Mouse (Mus musculus) heart, adult 2 months (tissue): ENCODE results near the gene Olfr1264. TPM values are rescaled to one million over a fixed set of nuclear protein-coding genes. Genes with fewer than 3 reads are reported as not detected.

Experiments
- DNase-seq, 2 experiments: peaks; one replicate each; pipeline ENCODE4 v3.0.0; 2021
- H3K27ac ChIP-seq: fragments of 200-600 bp; 2 replicates; pipeline ENCODE4 v1.8.1; 2022
- H3K27me3 ChIP-seq: fragments of 200-500 bp; 2 replicates; pipeline ENCODE4 v1.6.1; 2012; ENCODE audit warnings: mild to moderate bottlenecking, low read length, inconsistent platforms, mixed read lengths; ENCODE audit not compliant: control insufficient read depth, insufficient read depth
- H3K36me3 ChIP-seq: fragments of 200-500 bp; 2 replicates; pipeline ENCODE4 v1.6.1; 2012; ENCODE audit warnings: low read length, inconsistent platforms; ENCODE audit not compliant: control insufficient read depth, insufficient read depth
- H3K4me1 ChIP-seq: fragments of 200-500 bp; 2 replicates; pipeline ENCODE4 v1.6.1; 2011; ENCODE audit warnings: low read length; ENCODE audit not compliant: control insufficient read depth, insufficient read depth
- H3K4me3 ChIP-seq: fragments of 200-600 bp; 2 replicates; pipeline ENCODE4 v1.8.1; 2022
- H3K79me2 ChIP-seq: fragments of 200-500 bp; replicated peaks from 2 replicates; pipeline ENCODE4 v1.6.1; 2012; ENCODE audit warnings: mild to moderate bottlenecking, inconsistent platforms, low read length, moderate library complexity, mixed read lengths; ENCODE audit not compliant: control insufficient read depth, insufficient read depth
- H3K9ac ChIP-seq: fragments of 200-500 bp; 2 replicates; pipeline ENCODE4 v1.6.1; 2012; ENCODE audit warnings: low read depth, mild to moderate bottlenecking, control low read depth, inconsistent platforms, low read length, mixed read lengths
- CTCF ChIP-seq: fragments of 200-600 bp; IDR thresholded peaks from 2 replicates; pipeline ENCODE4 v1.8.1; 2022; ENCODE audit warnings: antibody characterized with exemption, mild to moderate bottlenecking, moderate library complexity
- EP300 ChIP-seq: fragments of 200-500 bp; IDR thresholded peaks from 2 replicates; pipeline ENCODE4 v1.6.1; 2011; ENCODE audit warnings: low read depth, low read length, control low read depth; ENCODE audit not compliant: insufficient read depth
- POLR2A ChIP-seq: fragments of 200-500 bp; IDR thresholded peaks from 2 replicates; pipeline ENCODE4 v1.6.1; 2011; ENCODE audit warnings: mild to moderate bottlenecking, low read depth, low read length, control low read depth; ENCODE audit not compliant: insufficient read depth
- WGBS: fragments of 180-500 bp; shearing (Covaris S2); methylation state at CpG from one replicate; pipeline ENCODE4 v1.1.7; 2018; 5-methylcytosine and 5-hydroxymethylcytosine counted together
- intact Hi-C: fragments of 180-260 bp; cut with DNase I; formaldehyde crosslinking; loops from one replicate; pipeline ENCODE4 v1.15.1; 2025
- polyA plus RNA-seq: library from polyadenylated mRNA; depleted of rRNA; stranded (reverse); fragments of >200 nt; gene quantifications from 2 replicates; pipeline ENCODE4 v1.2.3, GENCODE M21; 2012; rRNA removed
- total RNA-seq, 2 experiments: library from RNA; stranded (reverse); gene quantifications; 2 replicates each; pipeline ENCODE4 v1.2.3; 2021

Olfr1264 gene
- total and polyA plus RNA-seq, 3 experiments = not detected

DNA sequence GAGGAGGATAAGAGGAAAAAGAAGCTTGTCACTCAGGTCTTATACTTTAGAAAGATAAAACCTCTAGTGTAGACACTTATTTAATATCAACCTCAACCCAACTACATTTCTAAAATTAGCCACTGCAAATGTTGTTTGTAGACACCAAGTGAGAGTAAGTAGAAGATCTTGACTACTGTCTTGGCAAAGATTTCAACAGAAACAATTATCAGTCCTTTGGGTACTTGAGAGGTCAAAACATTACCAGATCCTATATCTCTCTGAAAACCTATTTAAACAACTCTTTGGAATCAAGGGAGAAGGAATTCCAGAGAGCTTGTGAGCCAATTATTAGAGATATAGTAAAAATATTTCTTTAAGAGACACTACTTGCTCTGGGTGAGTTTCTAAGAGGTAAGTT lies 34.5 kb downstream of the Olfr1264 start, which contains the start of gene Olfr1261:
TSS of gene Olfr1261 (plus strand) at position 301 of the 400 bp plus-strand sequence.
- Histone ChIP-seq H3K4me1 (no peaks in the 10 kb centered on the region), H3K27ac (no peak within 1 kb of the TSS), H3K36me3 (no peaks in the 10 kb centered on the region), H3K4me3 (no peak within 1 kb of the TSS), H3K79me2 (no peaks in the 10 kb centered on the region), H3K27me3 (no peaks in the 10 kb centered on the region), H3K9ac (no peak within 1 kb of the TSS)
- intact Hi-C loops = no loop called here
- TF ChIP-seq POLR2A (no peak), EP300 (no peak), CTCF (no peak)
- DNase-seq = no peak

DNA sequence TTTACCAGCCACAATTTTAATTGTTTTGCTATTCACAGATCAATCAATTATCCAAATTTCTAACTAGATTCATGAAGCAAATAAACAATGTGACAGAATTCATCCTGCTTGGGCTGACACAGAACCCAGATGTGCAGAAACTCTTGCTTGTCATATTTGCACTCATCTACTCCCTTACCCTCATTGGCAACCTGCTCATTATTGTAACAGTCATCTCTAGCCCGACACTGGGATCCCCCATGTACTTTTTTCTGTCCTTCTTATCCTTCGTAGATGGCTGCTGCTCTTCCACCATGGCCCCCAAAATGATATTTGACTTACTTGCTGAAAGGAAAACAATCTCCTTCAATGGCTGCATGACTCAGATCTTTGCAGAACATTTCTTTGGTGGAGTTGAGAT lies 47.7 kb downstream of the Olfr1264 start:
- no peak for DNase-seq
- no peaks in the 10 kb centered on the region for H3K4me1 ChIP-seq
- no peak overlapping the region for H3K9ac ChIP-seq
- intact Hi-C loops = no loop called here
- WGBS = 70% methylated on average over 2 of the region's 2 CpGs
- H3K27ac ChIP-seq = no peak overlapping the region
- H3K4me3 ChIP-seq = no peak overlapping the region
- H3K36me3 ChIP-seq = no peaks in the 10 kb centered on the region
- TF ChIP-seq EP300 (no peak), POLR2A (no peak), CTCF (no peak)
- no peaks in the 10 kb centered on the region for H3K79me2 ChIP-seq
- H3K27me3 ChIP-seq = no peaks in the 10 kb centered on the region

- H3K4me3 ChIP-seq = no peak within 1 kb of the TSS
- no peak for TF ChIP-seq EP300
- H3K27me3 ChIP-seq = no peaks in the 10 kb centered on the region
- intact Hi-C loops = no loop called here
- no peaks in the 10 kb centered on the region for H3K4me1 ChIP-seq
- WGBS = 50% methylated on average over 2 of the region's 2 CpGs
- H3K9ac ChIP-seq = no peak within 1 kb of the TSS
- no peak within 1 kb of the TSS for H3K27ac ChIP-seq
- no peaks in the 10 kb centered on the region for H3K79me2 ChIP-seq
- DNase-seq = no peak
- no peaks in the 10 kb centered on the region for H3K36me3 ChIP-seq
These were observed 51.2 kb downstream of the Olfr1264 start, which contains the start of gene Olfr1260 for GRCm38 (mm10) chr2:89974184-89974583. Gene Olfr1260 (plus strand): TSS chr2:89974340.

Other genes starting within 250 kb of the Olfr1264 start
- not detected for gene Olfr1254, start 232.0 kb downstream of the Olfr1264 start, total RNA-seq
- gene Olfr1254, start 232.0 kb downstream of the Olfr1264 start, polyA plus RNA-seq = not detected in 2 replicates
- gene Olfr1255, start 213.5 kb downstream of the Olfr1264 start, total RNA-seq = not detected
- gene Olfr1255, start 213.5 kb downstream of the Olfr1264 start, polyA plus RNA-seq = not detected in 2 replicates
- not detected for gene Olfr1256, start 184.0 kb downstream of the Olfr1264 start, total RNA-seq
- gene Olfr1256, start 184.0 kb downstream of the Olfr1264 start, polyA plus RNA-seq = not detected in 2 replicates
- not detected for gene Olfr48, start 177.4 kb downstream of the Olfr1264 start, total RNA-seq
- gene Olfr48, start 177.4 kb downstream of the Olfr1264 start, polyA plus RNA-seq = not detected in 2 replicates
- not detected for gene Olfr1257, start 147.1 kb downstream of the Olfr1264 start, total RNA-seq
- gene Olfr1257, start 147.1 kb downstream of the Olfr1264 start, polyA plus RNA-seq = not detected in 2 replicates
- not detected for gene Olfr1258, start 98.3 kb downstream of the Olfr1264 start, total RNA-seq
- not detected in 2 replicates for gene Olfr1258, start 98.3 kb downstream of the Olfr1264 start, polyA plus RNA-seq
- not detected for gene Olfr1259, start 76.9 kb downstream of the Olfr1264 start, total RNA-seq
- not detected in 2 replicates for gene Olfr1259, start 76.9 kb downstream of the Olfr1264 start, polyA plus RNA-seq
- not detected for gene Olfr1260, start 51.2 kb downstream of the Olfr1264 start, total RNA-seq
- not detected in 2 replicates for gene Olfr1260, start 51.2 kb downstream of the Olfr1264 start, polyA plus RNA-seq
- not detected for gene Olfr1261, start 34.4 kb downstream of the Olfr1264 start, total RNA-seq
- not detected in 2 replicates for gene Olfr1261, start 34.4 kb downstream of the Olfr1264 start, polyA plus RNA-seq
- not detected for gene Olfr1262, start 25.4 kb downstream of the Olfr1264 start, total RNA-seq
- gene Olfr1262, start 25.4 kb downstream of the Olfr1264 start, polyA plus RNA-seq = not detected in 2 replicates
- gene Olfr1263, start 13.4 kb downstream of the Olfr1264 start, total RNA-seq = not detected
- not detected in 2 replicates for gene Olfr1263, start 13.4 kb downstream of the Olfr1264 start, polyA plus RNA-seq
- not detected for gene Olfr1265, start 9.8 kb upstream of the Olfr1264 start, total RNA-seq
- not detected in 2 replicates for gene Olfr1265, start 9.8 kb upstream of the Olfr1264 start, polyA plus RNA-seq
- gene Olfr140, start 38.0 kb upstream of the Olfr1264 start, total RNA-seq = not detected
- not detected in 2 replicates for gene Olfr140, start 38.0 kb upstream of the Olfr1264 start, polyA plus RNA-seq
- gene Olfr1269, start 95.8 kb upstream of the Olfr1264 start, total RNA-seq = not detected
- not detected in 2 replicates for gene Olfr1269, start 95.8 kb upstream of the Olfr1264 start, polyA plus RNA-seq
- gene Olfr32, start 116.7 kb upstream of the Olfr1264 start, total RNA-seq = not detected
- not detected in 2 replicates for gene Olfr32, start 116.7 kb upstream of the Olfr1264 start, polyA plus RNA-seq
- gene Olfr1270, start 127.5 kb upstream of the Olfr1264 start, total RNA-seq = not detected
- not detected in 2 replicates for gene Olfr1270, start 127.5 kb upstream of the Olfr1264 start, polyA plus RNA-seq
- gene Olfr1506, start 198.9 kb upstream of the Olfr1264 start, total RNA-seq = not detected
- not detected in 2 replicates for gene Olfr1506, start 198.9 kb upstream of the Olfr1264 start, polyA plus RNA-seq
- gene Olfr142, start 232.0 kb upstream of the Olfr1264 start, total RNA-seq = not detected
- not detected in 2 replicates for gene Olfr142, start 232.0 kb upstream of the Olfr1264 start, polyA plus RNA-seq
- not detected for gene Olfr1271, start 245.5 kb upstream of the Olfr1264 start, total RNA-seq
- gene Olfr1271, start 245.5 kb upstream of the Olfr1264 start, polyA plus RNA-seq = not detected in 2 replicates